Mouse (Mus musculus) ES-Bruce4 (cell line): ENCODE measurements around the gene Mast1. TPM values are rescaled to one million over a fixed set of nuclear protein-coding genes. Genes with fewer than 3 reads are reported as not detected.
A peak's percentile ranks its signal among the peaks of the same experiment; 100 is the strongest.
"Not testable (repeated sequence)": the region's sequence is repeated elsewhere in the genome, so short reads cannot be mapped to it uniquely, and the experiment has no call there.

Experiments
- H3K27ac ChIP-seq: 2 replicates; pipeline ENCODE4 v1.5.1; 2012; ENCODE audit warnings: low read length, inconsistent platforms; ENCODE audit not compliant: insufficient read depth
- H3K27me3 ChIP-seq: 2 replicates; pipeline ENCODE4 v1.6.1; 2012; ENCODE audit warnings: mild to moderate bottlenecking, low read length, inconsistent platforms; ENCODE audit not compliant: control insufficient read depth, poor library complexity, insufficient read depth, severe bottlenecking
- H3K36me3 ChIP-seq: 2 replicates; pipeline ENCODE4 v1.6.1; 2012; ENCODE audit warnings: inconsistent platforms, mild to moderate bottlenecking, low read length, moderate library complexity; ENCODE audit not compliant: control insufficient read depth, poor library complexity, insufficient read depth, severe bottlenecking
- H3K4me1 ChIP-seq: one replicate; pipeline ENCODE4 v1.8.1; 2011; ENCODE audit warnings: low read length; ENCODE audit not compliant: control insufficient read depth, insufficient read depth
- H3K4me3 ChIP-seq: 2 replicates; pipeline ENCODE4 v1.5.1; 2011; ENCODE audit warnings: low read depth, mild to moderate bottlenecking, low read length
- H3K9ac ChIP-seq: 2 replicates; pipeline ENCODE4 v1.6.1; 2012; ENCODE audit warnings: low read depth, mild to moderate bottlenecking, inconsistent platforms; ENCODE audit not compliant: poor library complexity, severe bottlenecking
- H3K9me3 ChIP-seq: replicated peaks from 2 replicates; pipeline ENCODE4 v1.6.1; 2012; ENCODE audit warnings: mild to moderate bottlenecking, low read length, inconsistent platforms; ENCODE audit not compliant: control insufficient read depth, poor library complexity, insufficient read depth, severe bottlenecking
- CTCF ChIP-seq: IDR thresholded peaks from one replicate; pipeline ENCODE4 v1.8.1; 2011; ENCODE audit warnings: low read depth, low read length
- EP300 ChIP-seq: IDR thresholded peaks from 2 replicates; pipeline ENCODE4 v1.6.1; 2011; ENCODE audit warnings: low read depth, low read length; ENCODE audit not compliant: insufficient read depth
- POLR2A ChIP-seq: IDR thresholded peaks from one replicate; pipeline ENCODE4 v1.8.1; 2011; ENCODE audit warnings: low read length; ENCODE audit not compliant: insufficient read depth
- polyA plus RNA-seq: library from polyadenylated mRNA; stranded (reverse); fragments of >200 nt; gene quantifications from 2 replicates; pipeline ENCODE4 v1.2.4, GENCODE M21; 2011; ENCODE audit warnings: low read depth; ENCODE audit not compliant: missing spikeins, insufficient read depth, insufficient read length

The Mast1 gene
- polyA plus RNA-seq, 1 experiment, result 1.5 TPM

DNA sequence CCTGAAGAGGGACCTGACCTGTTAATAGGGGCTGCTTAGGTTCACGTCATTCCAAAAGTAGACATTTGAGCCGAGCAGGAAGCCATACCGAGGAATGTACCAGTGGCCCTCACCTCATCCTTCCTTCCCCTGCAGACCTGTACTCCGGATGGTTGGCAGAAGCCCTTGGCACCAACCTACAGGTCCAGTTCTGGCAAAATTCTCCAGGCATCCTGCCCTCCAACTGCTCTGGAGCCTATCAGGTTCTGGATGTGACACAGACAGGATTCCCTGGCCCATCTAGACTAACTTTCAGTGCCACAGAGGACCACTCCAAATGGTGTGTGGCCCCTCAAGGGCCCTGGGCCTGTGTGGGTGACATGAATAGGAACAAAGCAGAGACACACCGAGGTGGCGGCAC is 26.6 kb downstream of the Mast1 start:
- TF ChIP-seq CTCF, result no peak
- TF ChIP-seq POLR2A, result no peak
- TF ChIP-seq EP300, result no peak
- no peak overlapping the region for H3K4me3 ChIP-seq
- peaks cover 12% of the 10 kb centered on the region for H3K36me3 ChIP-seq
- peaks cover 2% of the 10 kb centered on the region for H3K4me1 ChIP-seq
- peaks cover 4% of the 10 kb centered on the region; the same call in 1 of the 2 replicates for H3K9me3 ChIP-seq
- no peak overlapping the region for H3K9ac ChIP-seq
- H3K27me3 ChIP-seq, result no peaks in the 10 kb centered on the region
- H3K27ac ChIP-seq, result no peak overlapping the region

DNA sequence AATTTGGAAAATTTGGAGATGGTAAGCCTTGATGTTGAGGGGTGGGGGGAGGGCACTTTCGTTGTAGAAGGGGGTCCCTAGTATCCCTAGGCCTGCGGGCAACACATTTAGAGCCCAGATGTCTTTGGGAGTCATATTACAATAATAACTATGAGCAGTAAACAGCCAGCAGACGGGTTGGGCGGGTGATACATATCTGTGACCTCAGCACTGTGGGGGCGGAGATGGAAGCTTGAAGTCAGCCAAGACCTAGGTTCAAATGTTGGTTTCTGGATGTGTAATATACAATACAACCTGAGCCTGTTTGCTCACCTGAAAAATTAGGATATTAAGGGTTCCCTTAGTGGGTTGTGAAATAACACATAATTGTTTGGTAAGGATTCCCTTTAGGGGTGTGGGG is 27.2 kb downstream of the Mast1 start:
- Histone ChIP-seq H3K4me1 (peaks cover 2% of the 10 kb centered on the region), H3K9me3 (peaks cover 4% of the 10 kb centered on the region; the same call in 1 of the 2 replicates), H3K9ac (peak overlapping the region; percentile 91), H3K27ac (no peak overlapping the region), H3K27me3 (no peaks in the 10 kb centered on the region), H3K4me3 (no peak overlapping the region), H3K36me3 (peaks cover 12% of the 10 kb centered on the region)
- TF ChIP-seq POLR2A, result no peak
- no peak for TF ChIP-seq CTCF
- no peak for TF ChIP-seq EP300

DNA sequence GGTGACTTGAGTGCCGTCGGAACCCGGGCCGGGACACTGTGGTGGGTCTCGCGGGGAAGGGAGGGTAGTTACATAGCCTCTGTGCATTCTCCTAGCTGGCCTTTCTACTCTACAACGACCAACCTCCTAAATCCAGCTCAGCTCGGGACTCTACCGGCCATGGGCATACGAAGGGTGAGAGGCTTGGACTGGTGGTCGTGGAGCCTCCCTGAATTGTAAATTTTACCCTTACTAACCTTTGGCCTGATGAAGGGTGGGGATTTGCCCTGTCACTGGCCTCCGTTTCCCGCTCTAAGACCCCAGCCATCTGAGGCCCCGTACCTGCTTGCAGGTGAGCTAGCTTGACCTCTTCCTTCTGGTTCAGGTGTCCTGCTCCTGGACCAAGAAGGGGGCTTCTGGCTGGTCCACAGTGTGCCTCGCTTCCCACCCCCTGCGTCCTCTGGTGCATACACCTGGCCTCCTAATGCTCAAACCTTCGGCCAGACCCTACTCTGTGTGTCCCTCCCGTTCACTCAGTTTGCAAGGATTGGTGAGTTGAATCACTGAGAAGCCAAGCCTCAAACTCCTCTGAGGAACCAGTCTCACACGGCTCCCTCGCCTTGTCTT is 27.9 kb downstream of the Mast1 start:
- no peak for TF ChIP-seq EP300
- TF ChIP-seq CTCF, result no peak
- TF ChIP-seq POLR2A, result no peak
- Histone ChIP-seq H3K4me3 (peak overlapping the region; percentile 76), H3K4me1 (peaks cover 5% of the 10 kb centered on the region), H3K9ac (peak overlapping the region; percentile 91), H3K9me3 (peaks cover 2% of the 10 kb centered on the region; the same call in 1 of the 2 replicates), H3K27me3 (no peaks in the 10 kb centered on the region), H3K27ac (no peak overlapping the region), H3K36me3 (peaks cover 10% of the 10 kb centered on the region)

DNA sequence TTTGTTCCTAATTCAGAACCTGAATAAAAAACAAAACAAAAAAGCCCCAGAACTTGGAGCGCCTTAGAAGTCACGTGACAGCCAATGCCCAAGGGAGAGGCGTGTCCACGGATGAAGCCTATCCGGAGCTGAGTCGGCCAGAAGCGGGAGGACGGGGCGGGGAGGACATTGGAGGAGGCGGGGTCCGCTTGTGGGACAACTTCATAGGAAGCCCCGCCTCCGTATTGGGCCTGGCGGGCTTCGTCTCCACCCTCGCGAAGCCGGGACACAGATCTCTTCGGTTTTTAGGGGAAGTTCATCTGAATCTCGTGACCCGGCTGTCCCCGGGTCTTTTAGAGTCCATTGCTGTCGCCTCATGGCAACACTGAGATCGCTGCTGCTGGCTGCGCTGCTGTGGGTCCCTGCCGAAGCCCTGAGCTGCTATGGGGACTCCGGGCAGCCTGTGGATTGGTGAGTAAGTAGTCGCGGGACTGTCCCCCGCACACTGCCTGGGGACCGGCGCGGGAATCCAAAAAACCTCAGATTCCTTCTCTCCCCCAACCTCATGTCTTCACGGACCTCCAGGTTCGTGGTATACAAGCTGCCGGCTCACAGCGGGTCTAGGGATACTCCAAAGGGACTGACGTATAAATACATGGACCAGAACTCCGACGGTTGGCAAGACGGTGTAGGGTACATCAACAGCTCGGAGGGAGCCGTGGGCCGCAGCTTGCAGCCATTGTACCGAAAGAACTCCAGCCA is 28.6 kb downstream of the Mast1 start, which contains the start of gene Dnase2a:
Gene Dnase2a, plus strand, starts transcription at position 140 of the 741 bp plus-strand sequence.
- peaks cover 7% of the 10 kb centered on the region for H3K4me1 ChIP-seq
- no peaks in the 10 kb centered on the region for H3K9me3 ChIP-seq
- H3K27me3 ChIP-seq, result no peaks in the 10 kb centered on the region
- H3K36me3 ChIP-seq, result peaks cover 8% of the 10 kb centered on the region; the same call in 1 of the 2 replicates
- peak; percentile 30; the same call in 1 of the 2 replicates for TF ChIP-seq EP300
- TF ChIP-seq CTCF, result no peak
- TF ChIP-seq POLR2A, result peak; percentile 54
- peak within 1 kb of the TSS; percentile 58 for H3K27ac ChIP-seq
- peak within 1 kb of the TSS; percentile 76 for H3K4me3 ChIP-seq
- H3K9ac ChIP-seq, result peak within 1 kb of the TSS; percentile 91

DNA sequence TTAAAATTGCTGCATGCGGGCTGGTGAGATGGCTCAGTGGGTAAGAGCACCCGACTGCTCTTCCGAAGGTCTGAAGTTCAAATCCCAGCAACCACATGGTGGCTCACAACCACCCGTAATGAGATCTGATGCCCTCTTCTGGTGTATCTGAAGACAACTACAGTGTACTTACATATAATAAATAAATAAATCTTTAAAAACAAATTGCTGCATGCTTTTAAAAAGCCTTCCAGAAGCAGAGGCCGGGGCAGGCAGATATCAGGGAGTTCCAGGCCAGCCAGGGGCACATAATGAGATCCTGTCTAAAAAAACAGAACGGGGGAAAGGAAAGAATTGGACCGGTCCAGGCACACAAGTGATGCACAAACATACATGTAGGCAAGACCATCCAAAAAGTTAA is 29.2 kb downstream of the Mast1 start:
- not testable (repeated sequence) for H3K27me3 ChIP-seq, H3K9me3 ChIP-seq, H3K36me3 ChIP-seq, H3K4me1 ChIP-seq
- H3K27ac ChIP-seq, result peak overlapping the region; percentile 58
- peak overlapping the region; percentile 54 for H3K9ac ChIP-seq
- H3K4me3 ChIP-seq, result 0 out of 2 replicates have a peak overlapping the region, but pooled peaks have one; percentile 40

DNA sequence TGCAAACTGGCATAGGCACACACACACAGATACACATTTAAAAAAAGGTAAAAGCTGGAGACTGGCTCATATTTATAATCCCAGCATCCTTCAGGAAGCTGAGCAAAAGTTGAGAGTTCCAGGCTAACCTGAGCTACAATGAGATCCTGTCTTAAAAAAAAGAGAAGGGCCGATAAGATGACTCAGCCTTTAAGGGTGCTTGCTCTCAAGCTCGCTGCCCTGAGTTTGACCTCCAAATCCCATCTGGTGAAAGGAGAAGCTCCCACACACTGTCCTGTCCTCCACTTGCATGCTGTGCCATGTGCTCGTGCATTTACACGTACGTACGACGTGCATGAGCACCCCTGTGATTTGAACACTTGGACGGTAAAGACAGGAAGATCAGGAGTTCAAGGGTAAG is 29.7 kb downstream of the Mast1 start:
- no peak for TF ChIP-seq EP300
- TF ChIP-seq POLR2A, result no peak
- no peak for TF ChIP-seq CTCF
- Histone ChIP-seq H3K36me3 (peaks cover 8% of the 10 kb centered on the region; the same call in 1 of the 2 replicates), H3K4me3 (no peak overlapping the region), H3K9me3 (no peaks in the 10 kb centered on the region), H3K9ac (0 out of 2 replicates have a peak overlapping the region, but pooled peaks have one; percentile 10), H3K27me3 (no peaks in the 10 kb centered on the region), H3K4me1 (peaks cover 7% of the 10 kb centered on the region), H3K27ac (no peak overlapping the region; the same call in 1 of the 2 replicates)
